Mouse (Mus musculus) hindbrain, embryonic 11.5 days (tissue): Measurements from ENCODE around the gene Zswim1. TPM values are rescaled to one million over a fixed set of nuclear protein-coding genes. Genes with fewer than 3 reads are reported as not detected.

Experiments used
- ATAC-seq: fragments of 200-750 bp; cut with Nextera tagmentation; 2 replicates; pipeline ENCODE4 v1.8.0; 2017; ENCODE audit warnings: mild to moderate bottlenecking, moderate TSS enrichment, moderate library complexity; ENCODE audit not compliant: low FRiP score
- DNase-seq: peaks from one replicate; pipeline ENCODE4 v3.0.0-alpha.2; 2015; ENCODE audit warnings: low spot score
- H3K27ac ChIP-seq: fragments of 300-500 bp; sonication (generic); 2 replicates; pipeline ENCODE4 v1.5.1; 2014; ENCODE audit warnings: mild to moderate bottlenecking, low read depth, low read length
- H3K27me3 ChIP-seq: fragments of 300-500 bp; sonication (generic); 2 replicates; pipeline ENCODE4 v1.6.1; 2014; ENCODE audit warnings: mild to moderate bottlenecking, low read length, moderate library complexity, mixed read lengths; ENCODE audit not compliant: control insufficient read depth, insufficient read depth
- H3K36me3 ChIP-seq: fragments of 300-500 bp; sonication (generic); 2 replicates; pipeline ENCODE4 v1.6.1; 2014; ENCODE audit warnings: mild to moderate bottlenecking, low read length, moderate library complexity, mixed read lengths; ENCODE audit not compliant: control insufficient read depth, insufficient read depth
- H3K4me1 ChIP-seq: fragments of 300-500 bp; sonication (generic); replicated peaks from 2 replicates; pipeline ENCODE4 v1.6.1; 2014; ENCODE audit warnings: low read length, mixed read lengths; ENCODE audit not compliant: control insufficient read depth, insufficient read depth
- H3K4me2 ChIP-seq: fragments of 300-500 bp; sonication (generic); replicated peaks from 2 replicates; pipeline ENCODE4 v1.6.1; 2014; ENCODE audit warnings: mild to moderate bottlenecking, low read depth, low read length
- H3K4me3 ChIP-seq: fragments of 300-500 bp; sonication (generic); 2 replicates; pipeline ENCODE4 v1.5.1; 2014; ENCODE audit warnings: low read depth, low read length
- H3K9ac ChIP-seq: fragments of 300-500 bp; sonication (generic); 2 replicates; pipeline ENCODE4 v1.6.1; 2014; ENCODE audit warnings: low read depth, low read length
- H3K9me3 ChIP-seq: fragments of 300-500 bp; sonication (generic); 2 replicates; pipeline ENCODE4 v1.6.1; 2016; ENCODE audit warnings: low read length; ENCODE audit not compliant: control insufficient read depth
- WGBS: fragments of 180-500 bp; shearing (Covaris S2); extraction: QIAGEN DNeasy Blood & Tissue Kit; methylation state at CpG from one replicate; pipeline ENCODE4 v1.1.7; 2014; 5-methylcytosine and 5-hydroxymethylcytosine counted together
- polyA plus RNA-seq: library from polyadenylated mRNA; unstranded; fragments of >200 nt; fragmentation: Nextera tagmentation; extraction: Ambion mirVana; gene quantifications from 2 replicates; pipeline ENCODE4 v1.2.1, GENCODE M21; 2014

Zswim1 gene
- polyA plus RNA-seq, 1 experiment from 2014 or later: 23.0 TPM

GRCm38 (mm10) chr2:164800252-164801004 is 22.1 kb upstream of the Zswim1 start:
- Histone ChIP-seq H3K4me1 (peaks cover 4% of the 10 kb centered on the region), H3K9me3 (no peaks in the 10 kb centered on the region), H3K27me3 (no peaks in the 10 kb centered on the region), H3K36me3 (peaks cover 3% of the 10 kb centered on the region; the same call in 1 of the 2 replicates), H3K4me3 (no peak overlapping the region), H3K27ac (no peak overlapping the region), H3K9ac (no peak overlapping the region), H3K4me2 (no peak overlapping the region)
- 93% methylated on average over 13 of the region's 13 CpGs for WGBS
- ATAC-seq (no peak), DNase-seq (no peak)

GRCm38 (mm10) chr2:164803201-164803920 is 19.1 kb upstream of the Zswim1 start:
- Histone ChIP-seq H3K9me3 (no peaks in the 10 kb centered on the region), H3K36me3 (peaks cover 3% of the 10 kb centered on the region; the same call in 1 of the 2 replicates), H3K4me3 (peak overlapping the region; percentile 83; the same call in 1 of the 2 replicates), H3K27me3 (no peaks in the 10 kb centered on the region), H3K4me2 (peak overlapping the region; percentile 51; the same call in 1 of the 2 replicates), H3K9ac (peak overlapping the region; percentile 68; the same call in 1 of the 2 replicates), H3K27ac (no peak overlapping the region), H3K4me1 (peaks cover 4% of the 10 kb centered on the region)
- 92% methylated on average over 16 of the region's 16 CpGs for WGBS
- ATAC-seq (no peak), DNase-seq (no peak)

- DNase-seq (no peak), ATAC-seq (no peak)
- Histone ChIP-seq H3K27ac (no peak overlapping the region), H3K4me3 (peak overlapping the region; percentile 83), H3K9me3 (no peaks in the 10 kb centered on the region), H3K4me1 (peaks cover 4% of the 10 kb centered on the region), H3K9ac (peak overlapping the region; percentile 68; the same call in 1 of the 2 replicates), H3K36me3 (peaks cover 6% of the 10 kb centered on the region; the same call in 1 of the 2 replicates), H3K4me2 (peak overlapping the region; percentile 51), H3K27me3 (no peaks in the 10 kb centered on the region)
- 69% methylated on average over 1 of the region's 1 CpGs for WGBS
Measured at GRCm38 (mm10) chr2:164803921-164804313, 18.6 kb upstream of the Zswim1 start.

DNA sequence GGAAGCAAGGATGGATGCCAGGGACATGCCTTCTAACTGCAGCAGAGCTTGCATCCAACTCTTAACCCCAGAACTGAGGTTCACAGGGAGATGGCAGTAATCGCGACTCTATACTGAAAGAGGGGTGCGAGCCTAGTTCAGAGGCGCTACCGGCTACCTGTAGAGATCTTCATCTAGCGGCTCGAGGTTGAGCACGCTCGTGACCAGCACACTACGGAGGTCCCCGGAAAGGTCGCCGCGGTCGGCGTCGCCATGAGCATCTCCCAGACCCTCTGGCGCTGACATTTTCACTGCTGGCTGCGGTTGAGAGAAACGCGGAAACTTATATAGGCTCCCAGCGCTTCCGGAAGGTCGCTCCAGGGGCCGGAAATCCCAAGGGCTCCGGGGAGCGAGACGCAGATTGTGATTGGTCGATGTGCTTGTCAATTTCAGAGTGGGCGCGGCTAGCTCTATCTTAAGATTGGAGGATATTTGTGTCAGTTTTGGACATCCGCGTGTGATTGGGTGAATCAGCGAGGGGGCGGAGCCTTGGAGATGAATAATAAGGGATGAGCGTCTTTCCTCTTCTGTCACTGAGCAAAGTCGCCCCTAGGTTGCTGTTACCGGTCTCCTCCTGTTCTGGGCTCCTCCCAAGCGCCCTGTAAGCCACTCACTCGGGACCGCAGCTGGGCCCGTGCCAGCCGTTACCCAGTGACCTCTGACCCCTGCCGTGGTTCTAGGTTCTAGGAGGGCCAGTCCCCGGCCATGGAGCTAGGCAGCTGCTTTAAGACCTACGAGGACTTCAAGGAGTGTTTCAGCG is 17.8 kb upstream of the Zswim1 start, which contains the start of the genes Acot8 and Zswim3:
TSS of gene Acot8 (minus strand) at position 350 of the 799 bp plus-strand sequence.
TSS of gene Zswim3 (plus strand) at position 566 of the 799 bp plus-strand sequence.
- ATAC-seq (peak; percentile 97), DNase-seq (peak; percentile 98)
- Histone ChIP-seq H3K4me1 (peaks cover 4% of the 10 kb centered on the region), H3K27ac (peak within 1 kb of the TSS; percentile 77), H3K36me3 (peaks cover 3% of the 10 kb centered on the region; the same call in 1 of the 2 replicates), H3K4me2 (peak within 1 kb of the TSS; percentile 77), H3K4me3 (peak within 1 kb of the TSS; percentile 83), H3K9me3 (no peaks in the 10 kb centered on the region), H3K27me3 (no peaks in the 10 kb centered on the region), H3K9ac (peak within 1 kb of the TSS; percentile 75)
- under 1% methylated on average over 47 of the region's 47 CpGs for WGBS

GRCm38 (mm10) chr2:164805332-164805718 is 17.2 kb upstream of the Zswim1 start:
- DNase-seq (no peak), ATAC-seq (peak; percentile 72)
- Histone ChIP-seq H3K4me2 (peak overlapping the region; percentile 77), H3K27ac (peak overlapping the region; percentile 77), H3K36me3 (peaks cover 3% of the 10 kb centered on the region; the same call in 1 of the 2 replicates), H3K9me3 (no peaks in the 10 kb centered on the region), H3K27me3 (no peaks in the 10 kb centered on the region), H3K4me1 (peaks cover 4% of the 10 kb centered on the region), H3K9ac (peak overlapping the region; percentile 75), H3K4me3 (peak overlapping the region; percentile 83)
- WGBS: 2% methylated on average over 21 of the region's 21 CpGs

DNA sequence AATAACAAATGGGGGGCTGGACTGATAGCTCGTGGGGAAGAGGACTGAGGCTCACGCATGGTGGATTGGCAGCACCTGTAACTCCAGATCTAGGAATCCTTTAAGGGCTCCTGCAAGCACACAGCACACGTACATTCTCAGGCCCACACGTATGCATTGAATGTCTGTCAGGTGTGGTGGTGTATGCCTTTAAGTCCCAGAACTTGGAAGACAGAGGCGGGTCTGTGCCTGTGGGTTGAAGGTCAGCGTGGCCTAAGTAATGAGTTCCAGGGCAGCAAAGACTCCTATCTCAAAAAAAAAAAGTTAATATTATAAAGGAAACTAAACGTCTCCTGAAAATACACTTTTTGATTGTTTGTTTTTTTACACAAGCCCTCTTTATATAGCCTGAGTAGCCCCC is 15.9 kb upstream of the Zswim1 start:
- DNase-seq: no peak
- H3K27me3 ChIP-seq: no peaks in the 10 kb centered on the region
- peaks cover 3% of the 10 kb centered on the region; the same call in 1 of the 2 replicates for H3K36me3 ChIP-seq
- 84% methylated on average over 7 of the region's 7 CpGs for WGBS
- no peaks in the 10 kb centered on the region for H3K9me3 ChIP-seq
- H3K4me1 ChIP-seq: peaks cover 4% of the 10 kb centered on the region
- H3K9ac ChIP-seq: no peak overlapping the region
- H3K27ac ChIP-seq: no peak overlapping the region
- ATAC-seq: no peak
- H3K4me2 ChIP-seq: no peak overlapping the region
- H3K4me3 ChIP-seq: no peak overlapping the region

GRCm38 (mm10) chr2:164813557-164813956 is 8.9 kb upstream of the Zswim1 start:
- Histone ChIP-seq H3K27ac (no peak overlapping the region), H3K36me3 (peaks cover 3% of the 10 kb centered on the region; the same call in 1 of the 2 replicates), H3K9me3 (no peaks in the 10 kb centered on the region), H3K27me3 (no peaks in the 10 kb centered on the region), H3K4me2 (no peak overlapping the region), H3K4me1 (no peaks in the 10 kb centered on the region), H3K4me3 (no peak overlapping the region), H3K9ac (no peak overlapping the region)
- DNase-seq (no peak), ATAC-seq (no peak)
- WGBS: 63% methylated on average over 2 of the region's 2 CpGs

GRCm38 (mm10) chr2:164815348-164815747 is 7.1 kb upstream of the Zswim1 start:
- ATAC-seq (no peak), DNase-seq (no peak)
- no peaks in the 10 kb centered on the region for H3K9me3 ChIP-seq
- H3K27me3 ChIP-seq: no peaks in the 10 kb centered on the region
- H3K4me1 ChIP-seq: no peaks in the 10 kb centered on the region
- no peaks in the 10 kb centered on the region for H3K36me3 ChIP-seq
- no peak overlapping the region for H3K4me3 ChIP-seq
- H3K9ac ChIP-seq: no peak overlapping the region
- 89% methylated on average over 5 of the region's 5 CpGs for WGBS
- no peak overlapping the region for H3K27ac ChIP-seq
- H3K4me2 ChIP-seq: no peak overlapping the region
